Mouse (Mus musculus): Measurements from ENCODE around the gene Tbc1d2.
"Not testable (repeated sequence)": the region's sequence is repeated elsewhere in the genome, so short reads cannot be mapped to it uniquely, and the experiment has no call there.

Gene Tbc1d2

GRCm38 (mm10) chr4:46602704-46603103, 47.3 kb downstream of the Tbc1d2 start:
- in situ Hi-C loops (cut with MboI, MseI) = no loop called here

GRCm38 (mm10) chr4:46601844-46602423, 48.1 kb downstream of the Tbc1d2 start, which contains the start of gene Coro2a:
TSS of gene Coro2a (minus strand) at chr4:46602202.
- in situ Hi-C loops (cut with MboI, MseI) = no loop called here

- in situ Hi-C loops (cut with MboI, MseI) = no loop called here
Measured at GRCm38 (mm10) chr4:46601258-46601843, 48.7 kb downstream of the Tbc1d2 start.

- in situ Hi-C loops (cut with MboI, MseI) = no loop called here
Measured at GRCm38 (mm10) chr4:46600473-46601257, 49.3 kb downstream of the Tbc1d2 start.

GRCm38 (mm10) chr4:46599609-46600008, 50.4 kb downstream of the Tbc1d2 start:
- in situ Hi-C loops (cut with MboI, MseI) = not testable (repeated sequence)

- in situ Hi-C loops (cut with MboI, MseI) = no loop called here
Measured at GRCm38 (mm10) chr4:46598981-46599380, 51.0 kb downstream of the Tbc1d2 start.

GRCm38 (mm10) chr4:46598111-46598510, 51.9 kb downstream of the Tbc1d2 start:
- in situ Hi-C loops (cut with MboI, MseI) = no loop called here

GRCm38 (mm10) chr4:46597286-46597961, 52.6 kb downstream of the Tbc1d2 start:
- in situ Hi-C loops (cut with MboI, MseI) = no loop called here

GRCm38 (mm10) chr4:46596398-46596797, 53.6 kb downstream of the Tbc1d2 start:
- in situ Hi-C loops (cut with MboI, MseI) = no loop called here

- in situ Hi-C loops (cut with MboI, MseI) = no loop called here
Measured at GRCm38 (mm10) chr4:46594131-46594530, 55.9 kb downstream of the Tbc1d2 start.

GRCm38 (mm10) chr4:46593472-46593871, 56.5 kb downstream of the Tbc1d2 start:
- in situ Hi-C loops (cut with MboI, MseI) = no loop called here

- in situ Hi-C loops (cut with MboI, MseI) = no loop called here
Measured at GRCm38 (mm10) chr4:46591833-46592520, 58.0 kb downstream of the Tbc1d2 start.

GRCm38 (mm10) chr4:46590810-46591209, 59.2 kb downstream of the Tbc1d2 start:
- in situ Hi-C loops (cut with MboI, MseI) = no loop called here

GRCm38 (mm10) chr4:46589946-46590684, 59.9 kb downstream of the Tbc1d2 start:
- in situ Hi-C loops (cut with MboI, MseI) = no loop called here

- in situ Hi-C loops (cut with MboI, MseI) = no loop called here
Measured at GRCm38 (mm10) chr4:46589151-46589550, 60.9 kb downstream of the Tbc1d2 start.

GRCm38 (mm10) chr4:46586473-46586872, 63.5 kb downstream of the Tbc1d2 start:
- in situ Hi-C loops (cut with MboI, MseI) = no loop called here

GRCm38 (mm10) chr4:46585811-46586190, 64.2 kb downstream of the Tbc1d2 start:
- in situ Hi-C loops (cut with MboI, MseI) = no loop called here

- in situ Hi-C loops (cut with MboI, MseI) = no loop called here
Measured at GRCm38 (mm10) chr4:46585041-46585810, 64.8 kb downstream of the Tbc1d2 start.

GRCm38 (mm10) chr4:46584536-46584935, 65.5 kb downstream of the Tbc1d2 start:
- in situ Hi-C loops (cut with MboI, MseI) = not testable (repeated sequence)

GRCm38 (mm10) chr4:46584084-46584483, 65.9 kb downstream of the Tbc1d2 start:
- in situ Hi-C loops (cut with MboI, MseI) = not testable (repeated sequence)
